Mouse (Mus musculus): ENCODE data around the gene Lrrc57.

DNA sequence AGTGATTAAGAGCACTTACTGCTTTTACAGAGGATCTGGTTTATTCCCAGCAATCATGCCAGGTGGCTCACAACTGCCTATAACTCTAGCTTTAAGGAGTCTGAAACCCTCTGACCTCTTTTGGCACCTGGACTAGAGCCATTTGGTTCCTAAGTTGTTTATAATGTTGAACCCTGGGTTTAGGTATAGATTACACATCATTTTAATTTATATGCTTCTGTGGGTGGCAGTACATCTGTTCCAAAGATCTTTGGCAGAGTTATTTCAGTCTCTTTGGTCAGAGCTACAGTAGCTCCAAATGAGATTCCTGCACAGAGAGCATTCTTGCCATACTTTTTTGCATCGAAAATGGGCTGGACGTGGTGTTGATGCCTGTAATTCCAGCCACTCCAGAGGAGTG lies 11.6 kb downstream of the Lrrc57 start:
- no peak for TF ChIP-seq CTCF (IDR thresholded peaks at IDR 0.05; ENCODE audit: extremely low read depth, insufficient read depth, low read length)
- no peak for TF ChIP-seq POLR2A (IDR thresholded peaks at IDR 0.05; ENCODE audit: extremely low read depth, insufficient read depth, low read length)

All from cortical plate, adult 2 months (tissue).